Mouse (Mus musculus) left cerebral cortex, adult 9 months (tissue): Measurements from ENCODE around the gene Borcs8.

Source experiments
- DNase-seq, 2 experiments: peaks; one replicate each; pipeline ENCODE4 v3.0.0; 2022; ENCODE audit warnings: low spot score in 2 of 2

The Borcs8 gene

GRCm38 (mm10) chr8:70139026-70139857, at the start of gene Borcs8, which contains the start of the genes Rfxank and Mef2b:
Borcs8 (plus strand) TSS chr8:70139499.
Rfxank (minus strand) TSS chr8:70139154.
Mef2b (plus strand) TSS chr8:70139711.
- DNase-seq, result peak; percentile 97 to 99

GRCm38 (mm10) chr8:70092786-70093185, 46.5 kb upstream of the Borcs8 start:
- DNase-seq, result no peak

GRCm38 (mm10) chr8:70099276-70099675, 40.0 kb upstream of the Borcs8 start:
- DNase-seq, result peak in 1 of 2 experiments; percentile 77

GRCm38 (mm10) chr8:70100241-70100640, 39.1 kb upstream of the Borcs8 start:
- DNase-seq, result peak in 1 of 2 experiments; percentile 66

- DNase-seq, result no peak
Observed at GRCm38 (mm10) chr8:70104506-70104905, 34.8 kb upstream of the Borcs8 start.

GRCm38 (mm10) chr8:70104922-70105321, 34.4 kb upstream of the Borcs8 start:
- no peak for DNase-seq

GRCm38 (mm10) chr8:70110451-70110850, 28.8 kb upstream of the Borcs8 start:
- no peak for DNase-seq

- no peak for DNase-seq
Observed at GRCm38 (mm10) chr8:70111192-70111795, 28.0 kb upstream of the Borcs8 start.

- DNase-seq, result no peak
Observed at GRCm38 (mm10) chr8:70112401-70113016, 26.8 kb upstream of the Borcs8 start.

- no peak for DNase-seq
Observed at GRCm38 (mm10) chr8:70114488-70114887, 24.8 kb upstream of the Borcs8 start.

- DNase-seq, result no peak
Observed at GRCm38 (mm10) chr8:70114892-70115291, 24.4 kb upstream of the Borcs8 start.

- no peak for DNase-seq
Observed at GRCm38 (mm10) chr8:70117611-70118010, 21.7 kb upstream of the Borcs8 start.

- DNase-seq, result peak; percentile 77 to 80
Observed at GRCm38 (mm10) chr8:70118726-70119700, 20.3 kb upstream of the Borcs8 start.

GRCm38 (mm10) chr8:70120667-70121066, 18.6 kb upstream of the Borcs8 start, which contains the start of gene Ncan:
Ncan (minus strand) TSS chr8:70120873.
- peak in 1 of 2 experiments; percentile 91 for DNase-seq

GRCm38 (mm10) chr8:70122863-70123262, 16.4 kb upstream of the Borcs8 start:
- no peak for DNase-seq

- DNase-seq, result no peak
Observed at GRCm38 (mm10) chr8:70124992-70125391, 14.3 kb upstream of the Borcs8 start.

GRCm38 (mm10) chr8:70128435-70128834, 10.9 kb upstream of the Borcs8 start:
- DNase-seq, result peak in 1 of 2 experiments; percentile 58

- DNase-seq, result peak; percentile 75 to 82
Observed at GRCm38 (mm10) chr8:70129309-70129952, 9.9 kb upstream of the Borcs8 start.

- DNase-seq, result no peak
Observed at GRCm38 (mm10) chr8:70130066-70130465, 9.2 kb upstream of the Borcs8 start.

- peak; percentile 39 to 77 for DNase-seq
Observed at GRCm38 (mm10) chr8:70131166-70131883, 8.0 kb upstream of the Borcs8 start, which contains the start of gene Nr2c2ap. Nr2c2ap (plus strand) TSS chr8:70131333.
